Mouse (Mus musculus) left cerebral cortex, postnatal 4 days (tissue): Measurements from ENCODE around the gene Ier2. TPM values are rescaled to one million over a fixed set of nuclear protein-coding genes. Genes with fewer than 3 reads are reported as not detected.
A peak's percentile ranks its signal among the peaks of the same experiment; 100 is the strongest.
"Not testable (repeated sequence)": the region's sequence is repeated elsewhere in the genome, so short reads cannot be mapped to it uniquely, and the experiment has no call there.

ENCODE experiments used
- DNase-seq: peaks from one replicate; pipeline ENCODE4 v3.0.0-alpha.2; 2022
- intact Hi-C: fragments of 180-260 bp; cut with DNase I; formaldehyde crosslinking; loops from one replicate; pipeline ENCODE4 v1.15.1; 2025
- total RNA-seq, 2 experiments: library from RNA; stranded (reverse); gene quantifications; 2 replicates each; pipeline ENCODE4 v1.2.3; 2021

Ier2 gene
- total RNA-seq, 2 experiments from 2014 or later, result 10.2 to 10.7 TPM

- intact Hi-C loops, result loop anchor here (2.0 kb wide), 1 partner anchor 116 kb away; no protein-coding TSS in a partner anchor
- DNase-seq, result peak; percentile 63
These were observed 36.3 kb upstream of the Ier2 start for GRCm38 (mm10) chr8:84698929-84699401.

- intact Hi-C loops, result loop anchor here (2.0 kb wide), 1 partner anchor 117 kb away; no protein-coding TSS in a partner anchor
These were observed 35.6 kb upstream of the Ier2 start for GRCm38 (mm10) chr8:84698288-84698687.

GRCm38 (mm10) chr8:84697166-84698130 lies 34.8 kb upstream of the Ier2 start:
- peak; percentile 75 for DNase-seq

More at GRCm38 (mm10) chr8:84698288-84698687, 35.6 kb upstream of the Ier2 start:
- DNase-seq, result no peak

GRCm38 (mm10) chr8:84695140-84695539 lies 32.5 kb upstream of the Ier2 start:
- DNase-seq, result no peak
- intact Hi-C loops, result no loop called here

More at GRCm38 (mm10) chr8:84697166-84698130, 34.8 kb upstream of the Ier2 start:
- intact Hi-C loops, result loop anchor here (2.0 kb wide), 1 partner anchor 117 kb away; no protein-coding TSS in a partner anchor

- intact Hi-C loops, result no loop called here
- no peak for DNase-seq
These were observed 30.7 kb upstream of the Ier2 start for GRCm38 (mm10) chr8:84693332-84693731.

- intact Hi-C loops, result no loop called here
- DNase-seq, result peak; percentile 89
These were observed 26.7 kb upstream of the Ier2 start for GRCm38 (mm10) chr8:84689091-84689915.

- intact Hi-C loops, result no loop called here
- peak; percentile 89 for DNase-seq
These were observed 25.1 kb upstream of the Ier2 start, which contains the start of gene Nacc1 for GRCm38 (mm10) chr8:84687705-84688100. Nacc1 (minus strand) TSS chr8:84687862.

GRCm38 (mm10) chr8:84687003-84687704 lies 24.5 kb upstream of the Ier2 start:
- intact Hi-C loops, result no loop called here
- peak; percentile 41 for DNase-seq

- peak; percentile 21 for DNase-seq
- intact Hi-C loops, result no loop called here
These were observed 23.7 kb upstream of the Ier2 start, which contains the start of gene Trmt1 for GRCm38 (mm10) chr8:84686191-84687002. Trmt1 (plus strand) TSS chr8:84686307.

GRCm38 (mm10) chr8:84684537-84684936 lies 21.9 kb upstream of the Ier2 start:
- intact Hi-C loops, result no loop called here
- no peak for DNase-seq

GRCm38 (mm10) chr8:84682257-84682656 lies 19.6 kb upstream of the Ier2 start:
- DNase-seq, result no peak
- intact Hi-C loops, result no loop called here

GRCm38 (mm10) chr8:84681476-84681875 lies 18.8 kb upstream of the Ier2 start:
- intact Hi-C loops, result no loop called here
- DNase-seq, result no peak

GRCm38 (mm10) chr8:84677305-84677704 lies 14.7 kb upstream of the Ier2 start:
- intact Hi-C loops, result no loop called here
- DNase-seq, result no peak

- intact Hi-C loops, DNase-seq: not testable (repeated sequence)
These were observed 7.8 kb upstream of the Ier2 start for GRCm38 (mm10) chr8:84670295-84671006.

- intact Hi-C loops, result no loop called here
- no peak for DNase-seq
These were observed 6.3 kb upstream of the Ier2 start for GRCm38 (mm10) chr8:84668731-84669485.

GRCm38 (mm10) chr8:84668081-84668480 lies 5.4 kb upstream of the Ier2 start:
- intact Hi-C loops, result no loop called here
- DNase-seq, result no peak

GRCm38 (mm10) chr8:84665385-84665893 lies 2.8 kb upstream of the Ier2 start:
- DNase-seq, result no peak
- intact Hi-C loops, result no loop called here
